Mouse (Mus musculus): ENCODE results near the gene App.
A peak's percentile ranks its signal among the peaks of the same experiment; 100 is the strongest.

Gene App

GRCm38 (mm10) chr16:85118916-85119315 lies 54.6 kb downstream of the App start:
- DNase-seq (ENCODE audit: low read depth): no peak

GRCm38 (mm10) chr16:85117541-85117940 lies 56.0 kb downstream of the App start:
- no peak for DNase-seq (ENCODE audit: low read depth)

- no peak for DNase-seq (ENCODE audit: low read depth)
Observed at GRCm38 (mm10) chr16:85115837-85116236, 57.7 kb downstream of the App start.

- peak; percentile 50 for DNase-seq (ENCODE audit: low read depth)
Observed at GRCm38 (mm10) chr16:85114742-85115141, 58.8 kb downstream of the App start.

- no peak for DNase-seq (ENCODE audit: low read depth)
Observed at GRCm38 (mm10) chr16:85113941-85114340, 59.6 kb downstream of the App start.

GRCm38 (mm10) chr16:85112254-85112653 lies 61.3 kb downstream of the App start:
- DNase-seq (ENCODE audit: low read depth): no peak

GRCm38 (mm10) chr16:85110428-85110827 lies 63.1 kb downstream of the App start:
- DNase-seq (ENCODE audit: low read depth): no peak

GRCm38 (mm10) chr16:85108486-85108885 lies 65.1 kb downstream of the App start:
- DNase-seq (ENCODE audit: low read depth): no peak

GRCm38 (mm10) chr16:85106644-85107323 lies 66.8 kb downstream of the App start:
- no peak for DNase-seq (ENCODE audit: low read depth)

- no peak for DNase-seq (ENCODE audit: low read depth)
Observed at GRCm38 (mm10) chr16:85105603-85106002, 68.0 kb downstream of the App start.

GRCm38 (mm10) chr16:85103116-85103787 lies 70.3 kb downstream of the App start:
- DNase-seq (ENCODE audit: low read depth): peak; percentile 7

GRCm38 (mm10) chr16:85101544-85101943 lies 72.0 kb downstream of the App start:
- DNase-seq (ENCODE audit: low read depth): no peak

GRCm38 (mm10) chr16:85100806-85101205 lies 72.8 kb downstream of the App start:
- DNase-seq (ENCODE audit: low read depth): no peak

GRCm38 (mm10) chr16:85099487-85099886 lies 74.1 kb downstream of the App start:
- peak; percentile 16 for DNase-seq (ENCODE audit: low read depth)

GRCm38 (mm10) chr16:85099044-85099443 lies 74.5 kb downstream of the App start:
- no peak for DNase-seq (ENCODE audit: low read depth)

GRCm38 (mm10) chr16:85096396-85096795 lies 77.2 kb downstream of the App start:
- DNase-seq (ENCODE audit: low read depth): no peak

GRCm38 (mm10) chr16:85095923-85096322 lies 77.6 kb downstream of the App start:
- DNase-seq (ENCODE audit: low read depth): no peak

- DNase-seq (ENCODE audit: low read depth): peak; percentile 13
Observed at GRCm38 (mm10) chr16:85092644-85093091, 80.9 kb downstream of the App start.

- no peak for DNase-seq (ENCODE audit: low read depth)
Observed at GRCm38 (mm10) chr16:85092183-85092582, 81.4 kb downstream of the App start.

- DNase-seq (ENCODE audit: low read depth): no peak
Observed at GRCm38 (mm10) chr16:85090992-85091391, 82.6 kb downstream of the App start.

- DNase-seq (ENCODE audit: low read depth): no peak
Observed at GRCm38 (mm10) chr16:85088126-85088525, 85.4 kb downstream of the App start.

GRCm38 (mm10) chr16:85086303-85086702 lies 87.3 kb downstream of the App start:
- no peak for DNase-seq (ENCODE audit: low read depth)

- peak; percentile 17 for DNase-seq (ENCODE audit: low read depth)
Observed at GRCm38 (mm10) chr16:85085902-85086301, 87.7 kb downstream of the App start.

- no peak for DNase-seq (ENCODE audit: low read depth)
Observed at GRCm38 (mm10) chr16:85084152-85084551, 89.4 kb downstream of the App start.

Data from NIH3T3 (cell line).